Mouse (Mus musculus): ENCODE data around the gene Tmem141.

GRCm38 (mm10) chr2:25607761-25608622, 13.8 kb downstream of the Tmem141 start, which contains the start of gene Rabl6:
- TF ChIP-seq NANOG (IDR thresholded peaks at IDR 0.05; ENCODE audit: borderline replicate concordance, low read length), result no peak
- TF ChIP-seq CTCF (conservative IDR thresholded peaks at IDR 0.05; ENCODE audit: low read length), result no peak
